Mouse (Mus musculus) E14TG2a.4 (cell line): ENCODE data around the gene Tecr.

Source experiments
- H3K27me3 ChIP-seq: 2 replicates; pipeline ENCODE4 v1.6.1; 2014; ENCODE audit warnings: low read length, control low read depth; ENCODE audit not compliant: insufficient read depth
- H3K36me3 ChIP-seq: 2 replicates; pipeline ENCODE4 v1.6.1; 2014; ENCODE audit warnings: low read length, control low read depth; ENCODE audit not compliant: insufficient read depth
- H3K4me1 ChIP-seq: replicated peaks from 2 replicates; pipeline ENCODE4 v1.6.1; 2014; ENCODE audit warnings: low read depth, low read length, control low read depth
- H3K4me3 ChIP-seq: replicated peaks from 2 replicates; pipeline ENCODE4 v1.5.1; 2014; ENCODE audit warnings: mild to moderate bottlenecking, low read length
- H3K9me3 ChIP-seq: 2 replicates; pipeline ENCODE4 v1.6.1; 2014; ENCODE audit warnings: low read length, control low read depth
- CTCF ChIP-seq: conservative IDR thresholded peaks from 2 replicates; pipeline ENCODE4 v1.5.1; 2014; ENCODE audit warnings: low read length
- NANOG ChIP-seq: IDR thresholded peaks from 2 replicates; pipeline ENCODE4 v1.6.1; 2014; ENCODE audit warnings: borderline replicate concordance, low read length, mixed read lengths
- POU5F1 ChIP-seq: IDR thresholded peaks from 2 replicates; pipeline ENCODE4 v1.6.1; 2014; ENCODE audit warnings: low read length, borderline replicate concordance

Tecr gene

GRCm38 (mm10) chr8:83607661-83608397 is at the start of gene Tecr, which contains the start of gene Dnajb1:
Tecr (minus strand) TSS chr8:83607971.
Dnajb1 (plus strand) TSS chr8:83608193.
- peak within 1 kb of the TSS; percentile 93 for H3K4me3 ChIP-seq
- H3K27me3 ChIP-seq = no peaks in the 10 kb centered on the region
- H3K36me3 ChIP-seq = peaks cover 38% of the 10 kb centered on the region
- H3K4me1 ChIP-seq = peaks cover 64% of the 10 kb centered on the region
- no peaks in the 10 kb centered on the region for H3K9me3 ChIP-seq
- no peak for TF ChIP-seq POU5F1
- no peak for TF ChIP-seq NANOG
- TF ChIP-seq CTCF = no peak

GRCm38 (mm10) chr8:83656484-83657246 is 48.9 kb upstream of the Tecr start:
- Histone ChIP-seq H3K9me3 (no peaks in the 10 kb centered on the region), H3K27me3 (no peaks in the 10 kb centered on the region), H3K36me3 (peaks cover 55% of the 10 kb centered on the region), H3K4me3 (peak overlapping the region; percentile 27; the same call in 1 of the 2 replicates), H3K4me1 (peaks cover 84% of the 10 kb centered on the region)
- TF ChIP-seq POU5F1 = no peak
- no peak for TF ChIP-seq NANOG
- no peak for TF ChIP-seq CTCF

- Histone ChIP-seq H3K27me3 (no peaks in the 10 kb centered on the region), H3K4me1 (peaks cover 79% of the 10 kb centered on the region), H3K36me3 (peaks cover 50% of the 10 kb centered on the region), H3K9me3 (no peaks in the 10 kb centered on the region), H3K4me3 (peak overlapping the region; percentile 27; the same call in 1 of the 2 replicates)
- TF ChIP-seq POU5F1 (no peak), CTCF (no peak), NANOG (no peak)
Measured at GRCm38 (mm10) chr8:83656043-83656442, 48.3 kb upstream of the Tecr start.

GRCm38 (mm10) chr8:83654725-83655124 is 47.0 kb upstream of the Tecr start:
- Histone ChIP-seq H3K27me3 (no peaks in the 10 kb centered on the region), H3K4me3 (no peak overlapping the region), H3K4me1 (peaks cover 66% of the 10 kb centered on the region), H3K9me3 (no peaks in the 10 kb centered on the region), H3K36me3 (peaks cover 43% of the 10 kb centered on the region)
- no peak for TF ChIP-seq POU5F1
- no peak for TF ChIP-seq NANOG
- TF ChIP-seq CTCF = no peak

GRCm38 (mm10) chr8:83653662-83654017 is 45.9 kb upstream of the Tecr start:
- Histone ChIP-seq H3K4me3 (peak overlapping the region; percentile 95), H3K9me3 (no peaks in the 10 kb centered on the region), H3K27me3 (no peaks in the 10 kb centered on the region), H3K36me3 (peaks cover 33% of the 10 kb centered on the region), H3K4me1 (peaks cover 56% of the 10 kb centered on the region)
- TF ChIP-seq NANOG (no peak), POU5F1 (no peak), CTCF (no peak)

GRCm38 (mm10) chr8:83652744-83653661 is 45.2 kb upstream of the Tecr start:
- H3K4me3 ChIP-seq = peak overlapping the region; percentile 95
- peaks cover 4% of the 10 kb centered on the region for H3K9me3 ChIP-seq
- H3K27me3 ChIP-seq = no peaks in the 10 kb centered on the region
- peaks cover 51% of the 10 kb centered on the region for H3K4me1 ChIP-seq
- peaks cover 31% of the 10 kb centered on the region for H3K36me3 ChIP-seq
- TF ChIP-seq POU5F1 = no peak
- TF ChIP-seq CTCF = no peak
- TF ChIP-seq NANOG = no peak

GRCm38 (mm10) chr8:83652030-83652743 is 44.4 kb upstream of the Tecr start, which contains the start of gene Gipc1:
Gipc1 (plus strand) TSS chr8:83652677.
- peaks cover 42% of the 10 kb centered on the region for H3K4me1 ChIP-seq
- peaks cover 7% of the 10 kb centered on the region for H3K9me3 ChIP-seq
- H3K4me3 ChIP-seq = peak within 1 kb of the TSS; percentile 95
- peaks cover 27% of the 10 kb centered on the region for H3K36me3 ChIP-seq
- H3K27me3 ChIP-seq = no peaks in the 10 kb centered on the region
- no peak for TF ChIP-seq CTCF
- TF ChIP-seq NANOG = no peak
- no peak for TF ChIP-seq POU5F1
